Mouse (Mus musculus) embryonic facial prominence, embryonic 10.5 days (tissue): ENCODE data around the gene Tjp2. TPM values are rescaled to one million over a fixed set of nuclear protein-coding genes. Genes with fewer than 3 reads are reported as not detected.

Experiments
- DNase-seq: peaks from one replicate; pipeline ENCODE4 v3.0.0-alpha.2; 2017; ENCODE audit warnings: low spot score
- H3K27ac ChIP-seq: fragments of 300-500 bp; sonication (generic); replicated peaks from 2 replicates; pipeline ENCODE4 v1.5.1; 2016; ENCODE audit warnings: mild to moderate bottlenecking
- H3K27me3 ChIP-seq: fragments of 300-500 bp; sonication (generic); replicated peaks from 2 replicates; pipeline ENCODE4 v1.6.1; 2016; ENCODE audit warnings: low read depth, mild to moderate bottlenecking; ENCODE audit not compliant: poor library complexity, severe bottlenecking
- H3K36me3 ChIP-seq: fragments of 300-500 bp; sonication (generic); replicated peaks from 2 replicates; pipeline ENCODE4 v1.6.1; 2016; ENCODE audit warnings: mild to moderate bottlenecking, moderate library complexity
- H3K4me1 ChIP-seq: fragments of 300-500 bp; sonication (generic); 2 replicates; pipeline ENCODE4 v1.6.1; 2016
- H3K4me3 ChIP-seq: fragments of 300-500 bp; sonication (generic); 2 replicates; pipeline ENCODE4 v1.5.1; 2016; ENCODE audit warnings: mild to moderate bottlenecking, moderate library complexity
- H3K9me3 ChIP-seq: fragments of 300-500 bp; sonication (generic); 2 replicates; pipeline ENCODE4 v1.6.1; 2016; ENCODE audit warnings: mild to moderate bottlenecking
- WGBS: fragments of 180-500 bp; shearing (Covaris S2); methylation state at CpG from one replicate; pipeline ENCODE4 v1.1.7; 2016; 5-methylcytosine and 5-hydroxymethylcytosine counted together
- polyA plus RNA-seq: library from polyadenylated mRNA; unstranded; fragments of >200 nt; fragmentation: Nextera tagmentation; extraction: Ambion mirVana; gene quantifications from 2 replicates; pipeline ENCODE4 v1.2.1, GENCODE M21; 2016

The Tjp2 gene
- polyA plus RNA-seq, 1 experiment from 2014 or later, result 35.1 TPM

- Histone ChIP-seq H3K4me1 (peaks cover 4% of the 10 kb centered on the region; the same call in 1 of the 2 replicates), H3K36me3 (no peaks in the 10 kb centered on the region), H3K4me3 (no peak overlapping the region), H3K9me3 (no peaks in the 10 kb centered on the region), H3K27ac (no peak overlapping the region), H3K27me3 (no peaks in the 10 kb centered on the region)
- WGBS, result 90% methylated on average over 4 of the region's 4 CpGs
- DNase-seq, result no peak
Observed at GRCm38 (mm10) chr19:24063585-24063984, 161.2 kb downstream of the Tjp2 start.

- DNase-seq, result no peak
- 88% methylated on average over 8 of the region's 8 CpGs for WGBS
- H3K4me1 ChIP-seq, result no peaks in the 10 kb centered on the region
Observed at GRCm38 (mm10) chr19:24058851-24059250, 166.0 kb downstream of the Tjp2 start.

GRCm38 (mm10) chr19:24058021-24058420, 166.8 kb downstream of the Tjp2 start:
- no peaks in the 10 kb centered on the region for H3K9me3 ChIP-seq
- no peaks in the 10 kb centered on the region for H3K4me1 ChIP-seq
- H3K27ac ChIP-seq, result no peak overlapping the region
- no peak overlapping the region for H3K4me3 ChIP-seq
- no peaks in the 10 kb centered on the region for H3K27me3 ChIP-seq
- no peak for DNase-seq
- H3K36me3 ChIP-seq, result no peaks in the 10 kb centered on the region
- WGBS, result 87% methylated on average over 5 of the region's 5 CpGs

More at GRCm38 (mm10) chr19:24058851-24059250, 166.0 kb downstream of the Tjp2 start:
- Histone ChIP-seq H3K4me3 (no peak overlapping the region), H3K27ac (no peak overlapping the region), H3K27me3 (no peaks in the 10 kb centered on the region), H3K36me3 (no peaks in the 10 kb centered on the region), H3K9me3 (no peaks in the 10 kb centered on the region)

- no peak overlapping the region for H3K4me3 ChIP-seq
- H3K4me1 ChIP-seq, result no peaks in the 10 kb centered on the region
- no peaks in the 10 kb centered on the region for H3K36me3 ChIP-seq
- no peaks in the 10 kb centered on the region for H3K27me3 ChIP-seq
- no peak overlapping the region for H3K27ac ChIP-seq
- WGBS, result 97% methylated on average over 1 of the region's 1 CpGs
- H3K9me3 ChIP-seq, result no peaks in the 10 kb centered on the region
- DNase-seq, result no peak
Observed at GRCm38 (mm10) chr19:24056880-24057279, 167.9 kb downstream of the Tjp2 start.

- no peak for DNase-seq
- no peaks in the 10 kb centered on the region for H3K4me1 ChIP-seq
- WGBS, result 82% methylated on average over 2 of the region's 2 CpGs
- H3K9me3 ChIP-seq, result no peaks in the 10 kb centered on the region
- H3K36me3 ChIP-seq, result no peaks in the 10 kb centered on the region
- no peaks in the 10 kb centered on the region for H3K27me3 ChIP-seq
- H3K27ac ChIP-seq, result no peak overlapping the region
- H3K4me3 ChIP-seq, result no peak overlapping the region
Observed at GRCm38 (mm10) chr19:24054904-24055303, 169.9 kb downstream of the Tjp2 start.

GRCm38 (mm10) chr19:24054265-24054664, 170.6 kb downstream of the Tjp2 start:
- Histone ChIP-seq H3K27ac (no peak overlapping the region), H3K36me3 (no peaks in the 10 kb centered on the region), H3K4me3 (no peak overlapping the region), H3K9me3 (no peaks in the 10 kb centered on the region), H3K4me1 (no peaks in the 10 kb centered on the region), H3K27me3 (no peaks in the 10 kb centered on the region)
- no peak for DNase-seq
- 76% methylated on average over 5 of the region's 5 CpGs for WGBS

- 52% methylated on average over 2 of the region's 2 CpGs for WGBS
- H3K36me3 ChIP-seq, result no peaks in the 10 kb centered on the region
- no peaks in the 10 kb centered on the region for H3K27me3 ChIP-seq
- no peak for DNase-seq
- H3K4me1 ChIP-seq, result no peaks in the 10 kb centered on the region
- no peak overlapping the region for H3K27ac ChIP-seq
- H3K9me3 ChIP-seq, result no peaks in the 10 kb centered on the region
- no peak overlapping the region for H3K4me3 ChIP-seq
Observed at GRCm38 (mm10) chr19:24050514-24050913, 174.3 kb downstream of the Tjp2 start.

GRCm38 (mm10) chr19:24049329-24049728, 175.5 kb downstream of the Tjp2 start:
- Histone ChIP-seq H3K27ac (no peak overlapping the region), H3K4me3 (no peak overlapping the region), H3K9me3 (no peaks in the 10 kb centered on the region), H3K36me3 (no peaks in the 10 kb centered on the region), H3K27me3 (no peaks in the 10 kb centered on the region), H3K4me1 (no peaks in the 10 kb centered on the region)
- no peak for DNase-seq
- 84% methylated on average over 3 of the region's 3 CpGs for WGBS

- DNase-seq, result no peak
- no peak overlapping the region for H3K4me3 ChIP-seq
- no peaks in the 10 kb centered on the region for H3K9me3 ChIP-seq
- H3K27ac ChIP-seq, result no peak overlapping the region
- WGBS, result 90% methylated on average over 10 of the region's 10 CpGs
- no peaks in the 10 kb centered on the region for H3K27me3 ChIP-seq
- H3K4me1 ChIP-seq, result no peaks in the 10 kb centered on the region
- no peaks in the 10 kb centered on the region for H3K36me3 ChIP-seq
Observed at GRCm38 (mm10) chr19:24046395-24046993, 178.3 kb downstream of the Tjp2 start.

Other genes starting within 250 kb of the Tjp2 start
- gene Fam189a2, start 194.0 kb downstream of the Tjp2 start, polyA plus RNA-seq, result 0.39 and 0.47 TPM in 2 replicates
- gene Fxn, start 55.6 kb upstream of the Tjp2 start, polyA plus RNA-seq, result 62.6 and 65.0 TPM in 2 replicates